Mouse (Mus musculus) ES-E14 (cell line): ENCODE results near the gene Far2.

Experiments used
- CHD2 ChIP-seq: IDR thresholded peaks from 2 replicates; pipeline ENCODE4 v1.6.1; 2014; ENCODE audit warnings: mild to moderate bottlenecking, low read depth, low read length, inconsistent platforms
- HCFC1 ChIP-seq: IDR thresholded peaks from 2 replicates; pipeline ENCODE4 v1.6.1; 2012; ENCODE audit warnings: low read length, inconsistent platforms, borderline replicate concordance; ENCODE audit not compliant: insufficient read depth
- MAFK ChIP-seq: IDR thresholded peaks from 2 replicates; pipeline ENCODE4 v1.6.1; 2014; ENCODE audit warnings: mild to moderate bottlenecking, low read depth, low read length, inconsistent platforms; ENCODE audit not compliant: insufficient read depth
- ZC3H11A ChIP-seq: IDR thresholded peaks from 2 replicates; pipeline ENCODE4 v1.6.1; 2012; ENCODE audit warnings: low read depth, mild to moderate bottlenecking, inconsistent platforms, low read length, borderline replicate concordance
- ZNF384 ChIP-seq: IDR thresholded peaks from 2 replicates; pipeline ENCODE4 v1.6.1; 2012; ENCODE audit warnings: low read depth, low read length, inconsistent platforms

DNA sequence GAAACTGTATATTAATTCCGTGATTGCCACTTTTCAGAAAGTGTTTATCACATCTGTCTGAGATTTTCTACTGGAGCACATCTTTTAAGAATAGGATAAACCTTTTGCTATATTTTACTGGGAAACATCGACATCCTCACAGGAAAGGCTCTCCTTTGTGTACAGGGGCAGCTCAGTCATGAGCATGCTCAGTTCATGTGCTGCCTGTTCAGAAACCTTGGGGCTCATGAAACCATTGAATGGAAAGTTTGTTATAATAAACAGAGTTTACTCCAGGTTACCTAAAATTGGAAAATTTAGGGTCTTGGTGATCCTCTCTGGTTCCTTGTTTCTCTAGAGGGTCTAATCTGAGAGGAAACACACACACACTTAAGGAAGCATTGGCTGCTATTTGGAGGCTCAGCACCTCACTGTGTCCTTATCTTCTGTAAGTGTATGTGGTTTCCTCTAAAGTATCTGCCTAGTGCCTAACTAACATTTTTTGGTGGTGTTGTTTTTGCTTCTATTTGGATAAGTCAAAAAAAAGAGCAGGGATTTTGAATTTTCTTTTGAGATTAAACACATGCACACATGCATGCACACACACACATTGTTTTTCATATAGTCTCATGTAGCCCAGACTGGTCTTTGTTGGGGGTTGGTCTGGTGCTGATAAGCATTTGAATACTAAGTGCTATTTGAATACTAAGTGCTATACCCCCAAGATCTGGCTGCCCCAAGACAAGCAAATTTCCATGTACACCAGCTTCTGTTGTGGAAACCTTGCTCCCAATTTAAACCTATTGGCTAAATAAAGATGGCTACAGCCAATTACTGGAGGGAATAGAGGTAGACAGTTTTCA lies 171.4 kb downstream of the Far2 start:
- TF ChIP-seq CHD2 (no peak), HCFC1 (no peak), ZC3H11A (no peak), ZNF384 (no peak), MAFK (no peak)
